Mouse (Mus musculus) Patski (cell line): ENCODE results near the gene Adamts9. TPM values are rescaled to one million over a fixed set of nuclear protein-coding genes. Genes with fewer than 3 reads are reported as not detected.

Experiments used
- ATAC-seq: fragments of 100-300 bp; one replicate; pipeline ENCODE4 v1.8.0; 2021
- CTCF ChIA-PET: fragments of 350-600 bp; sonication (Branson Sonifier 250); formaldehyde crosslinking; loops from one replicate; lab custom pipeline; 2022; ENCODE audit warnings: inconsistent platforms; lab: Charles Lee
- POLR2A ChIA-PET: fragments of 350-600 bp; sonication (Branson Sonifier 250); formaldehyde crosslinking; loops from one replicate; lab custom pipeline; 2022; ENCODE audit warnings: antibody characterized with exemption, inconsistent platforms; lab: Charles Lee
- DNase-seq: peaks from one replicate; pipeline ENCODE4 v3.0.0-alpha.2; 2011; ENCODE audit warnings: low read depth, low spot score
- H3K27me3 ChIP-seq: fragments of 371-371 bp; one replicate; pipeline ENCODE4 v1.5.1; 2021
- CTCF ChIP-seq: fragments of 100-300 bp; IDR thresholded peaks from one replicate; pipeline ENCODE4 v1.5.1; 2021
- in situ Hi-C: fragments of 300-500 bp; cut with MboI; formaldehyde crosslinking; loops from 3 replicates; pipeline ENCODE4 v1.11.1; 2018; ENCODE audit warnings: low pct_unique_long_range_greater_than_20kb, mixed read lengths
- polyA plus RNA-seq: library from polyadenylated mRNA; unstranded; gene quantifications from one replicate; pipeline ENCODE4 v1.2.3, GENCODE M21; 2021

The Adamts9 gene
- polyA plus RNA-seq, 1 experiment from 2014 or later: 17.9 TPM

DNA sequence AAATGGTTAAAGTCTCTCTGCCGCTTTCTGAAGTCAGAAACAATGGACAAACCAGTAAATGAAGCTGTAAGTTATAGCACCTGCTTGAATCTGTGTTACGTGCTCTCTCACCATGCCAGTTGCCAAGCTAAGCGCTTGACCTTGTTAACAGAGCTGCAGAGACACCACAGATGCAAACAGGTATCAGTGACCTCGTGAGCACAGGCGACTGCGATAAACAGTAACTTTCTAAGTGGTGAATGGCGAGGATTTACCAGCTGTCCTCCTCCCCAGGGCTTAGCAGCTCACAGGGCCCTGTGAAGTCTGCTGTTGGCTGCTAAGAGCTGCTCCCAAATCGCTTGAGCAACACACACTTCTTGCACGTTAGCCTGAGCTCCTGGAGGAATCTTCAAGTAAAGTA lies 80.7 kb downstream of the Adamts9 start:
- CTCF ChIA-PET: interaction anchor here (0.8 to 1.5 kb wide), 2 partner anchors 9 to 35 kb away, joined by 3 to 7 read pairs; no protein-coding TSS in a partner anchor
- H3K27me3 ChIP-seq: no peaks in the 10 kb centered on the region
- no peak for DNase-seq
- no peak for TF ChIP-seq CTCF
- POLR2A ChIA-PET: no interaction called here
- in situ Hi-C loops: no loop called here
- ATAC-seq: no peak

- ChIA-PET CTCF (no interaction called here), POLR2A (no interaction called here)
- DNase-seq: no peak
- in situ Hi-C loops: no loop called here
- no peaks in the 10 kb centered on the region for H3K27me3 ChIP-seq
- no peak for TF ChIP-seq CTCF
- ATAC-seq: no peak
These were observed 82.9 kb downstream of the Adamts9 start for GRCm38 (mm10) chr6:92860285-92860912.

DNA sequence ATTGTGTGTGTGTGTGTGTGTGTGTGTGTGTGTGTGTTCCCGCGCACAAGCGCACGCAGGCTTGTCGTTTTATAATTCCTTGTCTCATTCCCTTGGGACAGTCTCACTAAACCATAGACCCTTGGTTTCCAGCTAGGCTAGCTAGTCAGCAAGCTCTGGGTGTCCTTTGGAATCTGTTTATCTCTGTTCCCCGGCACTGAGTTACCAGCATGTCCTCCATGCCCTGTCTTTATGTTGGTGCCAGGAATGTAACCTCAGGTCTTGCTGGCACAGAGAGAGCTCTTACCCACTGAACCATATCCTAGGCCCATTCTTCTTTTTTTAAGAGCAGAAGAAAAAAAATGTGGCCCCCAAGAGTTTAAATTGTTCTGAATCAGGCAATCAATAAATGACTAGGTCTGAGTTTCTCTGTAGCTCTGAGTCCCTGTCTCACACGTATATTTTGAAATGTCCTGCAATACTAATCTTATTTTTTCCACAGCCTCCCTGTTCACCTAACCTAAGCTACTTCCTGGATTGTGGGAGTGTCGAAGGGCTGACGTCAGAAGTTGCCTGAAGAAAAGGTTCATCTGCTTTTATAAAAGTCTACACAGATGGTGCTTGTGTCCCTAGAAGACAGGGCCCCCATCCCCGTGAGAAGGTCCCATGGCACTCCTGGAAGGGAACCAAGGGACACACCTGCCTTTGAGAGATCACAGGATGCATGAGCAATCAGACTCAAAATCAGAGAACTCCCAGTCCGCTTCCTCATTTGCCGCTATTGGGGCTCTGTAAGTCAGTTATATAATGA lies 84.4 kb downstream of the Adamts9 start:
- DNase-seq: no peak
- no peaks in the 10 kb centered on the region for H3K27me3 ChIP-seq
- in situ Hi-C loops: no loop called here
- no peak for TF ChIP-seq CTCF
- no peak for ATAC-seq
- ChIA-PET POLR2A (no interaction called here), CTCF (interaction anchor here (0.8 kb wide), 1 partner anchor 587 kb away, joined by 3 read pairs; no protein-coding TSS in a partner anchor)

DNA sequence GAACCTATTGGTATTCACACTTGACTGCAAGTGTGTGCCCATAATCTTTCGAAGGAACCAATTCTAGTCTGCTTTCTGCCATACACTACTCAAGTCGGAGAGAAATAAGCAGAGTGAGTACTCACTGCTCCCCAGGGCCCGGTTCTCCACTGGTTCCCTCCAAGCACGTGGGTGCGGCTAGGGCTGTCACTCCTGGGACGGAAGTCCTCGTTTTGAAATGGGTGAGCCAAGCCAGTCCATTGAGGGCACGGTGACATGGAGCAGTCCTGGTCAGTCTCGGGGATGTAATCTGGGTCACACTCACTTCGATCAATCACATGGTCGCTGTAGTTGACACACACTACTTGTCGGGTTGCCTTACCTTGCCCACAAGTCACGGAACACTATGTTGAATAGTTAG lies 85.5 kb downstream of the Adamts9 start:
- TF ChIP-seq CTCF: no peak
- ATAC-seq (no peak), DNase-seq (no peak)
- no peaks in the 10 kb centered on the region for H3K27me3 ChIP-seq
- POLR2A ChIA-PET: no interaction called here
- in situ Hi-C loops: no loop called here
- CTCF ChIA-PET: no interaction called here

GRCm38 (mm10) chr6:92854873-92855272 lies 88.4 kb downstream of the Adamts9 start:
- CTCF ChIA-PET: interaction anchor here (1.4 kb wide), 1 partner anchor 12 kb away, joined by 4 read pairs; no protein-coding TSS in a partner anchor
- ATAC-seq (no peak), DNase-seq (no peak)
- POLR2A ChIA-PET: no interaction called here
- TF ChIP-seq CTCF: no peak
- in situ Hi-C loops: no loop called here
- H3K27me3 ChIP-seq: no peaks in the 10 kb centered on the region

DNA sequence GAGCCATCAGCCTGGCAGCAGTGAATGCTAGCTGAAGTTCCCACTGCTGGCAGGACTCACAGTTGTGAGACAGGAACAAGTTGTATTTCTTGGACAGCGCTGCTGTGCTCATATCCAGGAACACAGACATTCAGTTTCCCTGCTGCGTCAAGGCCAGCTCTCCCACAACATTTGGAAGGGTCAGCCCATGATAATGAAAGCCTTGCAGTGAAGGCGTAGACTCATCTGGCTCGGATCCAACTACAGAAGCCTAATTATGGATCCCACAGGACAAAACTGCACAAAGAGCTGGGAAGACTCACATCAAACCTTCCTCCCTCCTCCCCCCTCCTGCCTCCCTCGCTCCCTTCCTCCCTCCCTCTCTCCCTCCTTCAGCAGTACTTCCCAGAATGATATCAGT lies 93.0 kb downstream of the Adamts9 start:
- H3K27me3 ChIP-seq: no peaks in the 10 kb centered on the region
- DNase-seq (no peak), ATAC-seq (no peak)
- in situ Hi-C loops: no loop called here
- ChIA-PET CTCF (interaction anchor here (1.5 kb wide), 1 partner anchor 31 kb away, joined by 3 read pairs; no protein-coding TSS in a partner anchor), POLR2A (interaction anchor here (1.0 kb wide), 1 partner anchor 9 kb away, joined by 5 read pairs; no protein-coding TSS in a partner anchor)
- no peak for TF ChIP-seq CTCF

- no peak for TF ChIP-seq CTCF
- no peaks in the 10 kb centered on the region for H3K27me3 ChIP-seq
- in situ Hi-C loops: no loop called here
- CTCF ChIA-PET: no interaction called here
- no peak for ATAC-seq
- POLR2A ChIA-PET: no interaction called here
- DNase-seq: no peak
These were observed 94.1 kb downstream of the Adamts9 start for GRCm38 (mm10) chr6:92849208-92849607.

DNA sequence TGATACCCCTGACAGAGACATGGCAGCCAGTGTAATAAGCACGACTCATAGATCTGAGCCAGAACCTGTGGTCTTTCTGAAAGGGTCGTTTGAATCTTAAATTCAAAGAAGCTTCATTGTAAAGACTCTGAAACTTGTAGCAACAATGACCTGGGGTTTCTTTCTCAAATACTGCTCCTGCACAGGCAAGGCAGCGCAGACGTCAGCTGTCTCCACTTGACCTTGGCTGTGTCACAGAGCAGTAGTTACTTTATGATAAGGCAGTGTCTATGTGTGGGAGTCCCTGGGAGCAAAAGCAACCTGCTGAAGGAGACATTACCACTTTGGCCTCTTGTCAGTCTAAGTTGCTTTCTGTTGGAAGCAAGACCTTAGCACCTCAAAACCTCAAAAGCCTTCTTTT lies 96.7 kb downstream of the Adamts9 start:
- in situ Hi-C loops: no loop called here
- no peak for TF ChIP-seq CTCF
- ATAC-seq (no peak), DNase-seq (no peak)
- CTCF ChIA-PET: interaction anchor here (1.6 kb wide), 1 partner anchor 9 kb away, joined by 5 read pairs; no protein-coding TSS in a partner anchor
- POLR2A ChIA-PET: no interaction called here
- H3K27me3 ChIP-seq: no peaks in the 10 kb centered on the region

DNA sequence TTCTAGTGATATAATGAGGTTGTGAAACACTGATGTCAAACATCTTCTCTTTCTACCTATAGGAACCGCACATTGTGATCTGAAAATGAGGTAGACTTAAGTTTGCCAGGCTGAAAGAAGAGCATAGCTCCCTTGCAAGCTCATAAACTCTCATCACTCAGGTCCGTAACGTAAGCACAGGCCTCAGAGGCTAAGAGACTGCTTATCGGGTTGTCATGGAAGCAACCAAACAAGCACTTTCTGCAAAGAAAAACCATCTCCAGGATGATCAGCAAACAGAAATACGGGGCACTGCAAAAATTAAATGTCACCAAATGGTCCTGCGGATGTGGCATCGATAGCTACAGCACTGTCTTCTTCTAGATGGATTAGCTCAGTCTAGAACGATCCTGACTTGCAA lies 97.4 kb downstream of the Adamts9 start:
- POLR2A ChIA-PET: no interaction called here
- CTCF ChIA-PET: no interaction called here
- ATAC-seq (no peak), DNase-seq (no peak)
- TF ChIP-seq CTCF: no peak
- in situ Hi-C loops: no loop called here
- no peaks in the 10 kb centered on the region for H3K27me3 ChIP-seq

DNA sequence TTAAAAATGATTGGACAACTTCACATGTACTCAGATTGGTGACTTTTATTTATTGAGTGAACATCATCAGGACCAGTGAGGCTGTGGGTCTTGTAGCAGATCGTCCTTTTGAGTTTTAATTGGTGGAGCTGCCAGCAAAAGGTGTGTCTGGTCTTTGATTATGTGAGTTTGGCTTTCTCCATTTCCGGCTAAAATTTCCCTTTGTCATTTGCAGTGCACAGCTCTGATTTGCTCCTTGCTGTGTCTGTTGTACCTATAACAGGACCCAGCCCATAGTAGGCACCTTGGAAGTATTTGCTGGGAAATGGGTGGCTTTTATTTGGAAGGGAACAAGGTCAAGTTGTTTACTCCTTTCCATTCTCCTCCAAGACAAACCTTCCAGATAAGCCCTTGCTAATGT lies 99.8 kb downstream of the Adamts9 start:
- DNase-seq (no peak), ATAC-seq (no peak)
- ChIA-PET POLR2A (no interaction called here), CTCF (interaction anchor here (1.1 to 1.4 kb wide), 2 partner anchors 12 to 16 kb away, joined by 3 to 4 read pairs; no protein-coding TSS in a partner anchor)
- H3K27me3 ChIP-seq: no peaks in the 10 kb centered on the region
- in situ Hi-C loops: no loop called here
- no peak for TF ChIP-seq CTCF

- CTCF ChIA-PET: interaction anchor here (1.4 kb wide), 1 partner anchor 66 kb away, joined by 3 read pairs; no protein-coding TSS in a partner anchor
- POLR2A ChIA-PET: interaction anchor here (0.9 kb wide), 1 partner anchor 9 kb away, joined by 5 read pairs; no protein-coding TSS in a partner anchor
- no peak for DNase-seq
These were observed 101.3 kb downstream of the Adamts9 start for GRCm38 (mm10) chr6:92842000-92842399.

More at GRCm38 (mm10) chr6:92842000-92842399, 101.3 kb downstream of the Adamts9 start:
- ATAC-seq: no peak
- no peaks in the 10 kb centered on the region for H3K27me3 ChIP-seq
- in situ Hi-C loops: no loop called here
- TF ChIP-seq CTCF: no peak
